Mouse (Mus musculus): Measurements from ENCODE around the gene Pyroxd1. TPM values are rescaled to one million over a fixed set of nuclear protein-coding genes. Genes with fewer than 3 reads are reported as not detected.
A peak's percentile ranks its signal among the peaks of the same experiment; 100 is the strongest.

The Pyroxd1 gene
- polyA plus RNA-seq (2015; fragmentation: Nextera tagmentation; extraction: Ambion mirVana): 4.9 and 5.9 TPM in 2 replicates

GRCm38 (mm10) chr6:142345440-142346038 lies at the start of gene Pyroxd1:
Gene Pyroxd1, plus strand, starts transcription at chr6:142345654.
- Histone ChIP-seq H3K27ac (replicated peaks) (peak within 1 kb of the TSS; percentile 82), H3K4me1 (replicated peaks) (peaks cover 21% of the 10 kb centered on the region), H3K4me2 (peak within 1 kb of the TSS; percentile 76), H3K36me3 (replicated peaks) (peaks cover 9% of the 10 kb centered on the region; the same call in 1 of the 2 replicates), H3K27me3 (no peaks in the 10 kb centered on the region), H3K9ac (peak within 1 kb of the TSS; percentile 52), H3K9me3 (replicated peaks) (no peaks in the 10 kb centered on the region), H3K4me3 (replicated peaks) (peak within 1 kb of the TSS; percentile 76)
- under 1% methylated on average over 48 of the region's 48 CpGs for WGBS (ENCODE audit: insufficient replicate concordance)
- peak; percentile 93 for ATAC-seq (ENCODE audit: insufficient read depth)

- H3K27ac ChIP-seq (replicated peaks): no peak within 1 kb of the TSS
- H3K27me3 ChIP-seq: no peaks in the 10 kb centered on the region
- H3K9ac ChIP-seq: no peak within 1 kb of the TSS
- no peaks in the 10 kb centered on the region for H3K36me3 ChIP-seq (replicated peaks)
- no peaks in the 10 kb centered on the region for H3K4me1 ChIP-seq (replicated peaks)
- ATAC-seq (ENCODE audit: insufficient read depth): no peak
- no peak within 1 kb of the TSS for H3K4me3 ChIP-seq (replicated peaks)
- no peaks in the 10 kb centered on the region for H3K9me3 ChIP-seq (replicated peaks)
- H3K4me2 ChIP-seq: no peak within 1 kb of the TSS
- 50% methylated on average over 4 of the region's 4 CpGs for WGBS (ENCODE audit: insufficient replicate concordance)
Observed at GRCm38 (mm10) chr6:142298098-142298497, 47.4 kb upstream of the Pyroxd1 start, which contains the start of gene Iapp. Gene Iapp, plus strand, starts transcription at chr6:142298423.

- peaks cover 3% of the 10 kb centered on the region; the same call in 1 of the 2 replicates for H3K9me3 ChIP-seq (replicated peaks)
- no peak for ATAC-seq (ENCODE audit: insufficient read depth)
Observed at GRCm38 (mm10) chr6:142305076-142305475, 40.4 kb upstream of the Pyroxd1 start.

DNA sequence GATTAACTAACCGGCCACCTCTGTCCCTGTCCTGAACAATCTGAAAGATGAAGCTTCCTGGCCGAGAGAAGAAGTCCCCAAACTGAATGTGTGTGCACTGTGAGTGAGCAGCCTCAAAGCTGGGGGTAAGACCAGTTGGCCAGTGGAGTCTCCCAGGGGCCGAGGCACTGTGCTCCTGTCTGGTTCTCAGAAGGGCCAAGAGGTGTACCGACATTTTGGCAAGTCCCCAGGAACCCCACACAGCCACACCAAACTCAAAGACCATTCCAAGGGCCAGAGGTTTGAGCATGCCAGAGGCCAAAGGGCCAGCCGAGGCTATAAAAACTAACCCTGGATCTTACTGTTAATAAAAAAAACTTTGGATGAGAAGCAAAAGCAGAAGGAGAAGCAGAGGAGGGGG lies 31.2 kb upstream of the Pyroxd1 start:
- Histone ChIP-seq H3K36me3 (replicated peaks) (no peaks in the 10 kb centered on the region), H3K9me3 (replicated peaks) (peaks cover 3% of the 10 kb centered on the region; the same call in 1 of the 2 replicates), H3K4me2 (no peak overlapping the region), H3K27ac (replicated peaks) (no peak overlapping the region), H3K4me3 (replicated peaks) (no peak overlapping the region), H3K27me3 (no peaks in the 10 kb centered on the region), H3K4me1 (replicated peaks) (no peaks in the 10 kb centered on the region), H3K9ac (no peak overlapping the region)
- ATAC-seq (ENCODE audit: insufficient read depth): no peak
- 47% methylated on average over 5 of the region's 5 CpGs for WGBS (ENCODE audit: insufficient replicate concordance)

More at GRCm38 (mm10) chr6:142305076-142305475, 40.4 kb upstream of the Pyroxd1 start:
- Histone ChIP-seq H3K36me3 (replicated peaks) (no peaks in the 10 kb centered on the region), H3K4me3 (replicated peaks) (no peak overlapping the region), H3K4me1 (replicated peaks) (no peaks in the 10 kb centered on the region), H3K27ac (replicated peaks) (no peak overlapping the region), H3K9ac (no peak overlapping the region), H3K27me3 (no peaks in the 10 kb centered on the region), H3K4me2 (no peak overlapping the region)

- Histone ChIP-seq H3K27ac (replicated peaks) (no peak overlapping the region), H3K9ac (no peak overlapping the region), H3K4me1 (replicated peaks) (no peaks in the 10 kb centered on the region), H3K4me2 (no peak overlapping the region), H3K4me3 (replicated peaks) (no peak overlapping the region), H3K27me3 (no peaks in the 10 kb centered on the region), H3K9me3 (replicated peaks) (no peaks in the 10 kb centered on the region), H3K36me3 (replicated peaks) (no peaks in the 10 kb centered on the region)
- ATAC-seq (ENCODE audit: insufficient read depth): no peak
Observed at GRCm38 (mm10) chr6:142317106-142317505, 28.3 kb upstream of the Pyroxd1 start.

DNA sequence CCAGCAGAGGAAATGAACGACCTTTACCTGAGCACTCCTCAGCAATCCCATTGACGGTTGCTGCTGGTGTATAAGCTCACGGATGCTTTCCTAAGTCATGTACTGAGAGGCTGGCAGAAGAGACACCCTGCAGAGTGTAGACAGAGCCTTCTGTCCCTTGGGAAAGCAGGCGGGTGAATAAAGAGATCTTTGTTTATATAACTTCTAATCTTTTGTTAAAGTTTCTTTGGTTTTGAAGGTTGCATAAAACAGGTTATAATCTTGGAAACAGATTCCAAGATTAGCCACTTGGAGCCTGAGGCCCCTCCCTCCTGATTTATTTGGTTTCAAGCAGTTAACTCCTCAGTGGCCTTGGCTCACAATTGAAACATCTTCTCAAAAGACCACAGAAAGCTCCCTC lies 22.6 kb upstream of the Pyroxd1 start, which contains the start of gene Slco1a5:
Gene Slco1a5 (minus strand): TSS at position 101 of the 400 bp plus-strand sequence.
- Histone ChIP-seq H3K4me3 (replicated peaks) (no peak within 1 kb of the TSS), H3K27me3 (no peaks in the 10 kb centered on the region), H3K36me3 (replicated peaks) (no peaks in the 10 kb centered on the region), H3K27ac (replicated peaks) (no peak within 1 kb of the TSS), H3K4me2 (no peak within 1 kb of the TSS), H3K9me3 (replicated peaks) (no peaks in the 10 kb centered on the region), H3K9ac (no peak within 1 kb of the TSS), H3K4me1 (replicated peaks) (no peaks in the 10 kb centered on the region)
- ATAC-seq (ENCODE audit: insufficient read depth): no peak
- WGBS (ENCODE audit: insufficient replicate concordance): 36% methylated on average over 4 of the region's 4 CpGs

DNA sequence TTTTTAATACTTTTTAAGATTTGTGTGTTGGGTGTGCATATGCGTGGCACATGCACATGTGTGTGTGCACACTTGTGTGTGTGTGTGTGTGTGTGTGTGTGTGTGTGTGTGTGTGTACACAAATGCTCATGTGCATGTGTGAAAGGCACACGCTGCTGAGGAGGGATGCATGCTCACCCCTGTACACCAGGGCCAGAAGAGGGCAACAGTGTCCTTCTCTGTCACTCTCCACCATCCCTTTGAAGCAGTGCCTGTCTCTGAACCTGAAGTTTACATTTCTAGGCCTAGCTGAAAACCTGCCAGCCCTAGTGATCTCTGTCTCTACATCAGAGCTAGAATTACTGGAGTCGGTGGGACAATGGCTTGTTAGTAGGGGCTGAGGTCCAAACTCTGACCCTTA lies 18.9 kb upstream of the Pyroxd1 start:
- Histone ChIP-seq H3K4me2 (no peak overlapping the region), H3K4me1 (replicated peaks) (no peaks in the 10 kb centered on the region), H3K27ac (replicated peaks) (no peak overlapping the region), H3K27me3 (no peaks in the 10 kb centered on the region), H3K9me3 (replicated peaks) (no peaks in the 10 kb centered on the region), H3K36me3 (replicated peaks) (no peaks in the 10 kb centered on the region), H3K4me3 (replicated peaks) (no peak overlapping the region), H3K9ac (no peak overlapping the region)
- WGBS (ENCODE audit: insufficient replicate concordance): 53% methylated on average over 3 of the region's 3 CpGs
- ATAC-seq (ENCODE audit: insufficient read depth): no peak

DNA sequence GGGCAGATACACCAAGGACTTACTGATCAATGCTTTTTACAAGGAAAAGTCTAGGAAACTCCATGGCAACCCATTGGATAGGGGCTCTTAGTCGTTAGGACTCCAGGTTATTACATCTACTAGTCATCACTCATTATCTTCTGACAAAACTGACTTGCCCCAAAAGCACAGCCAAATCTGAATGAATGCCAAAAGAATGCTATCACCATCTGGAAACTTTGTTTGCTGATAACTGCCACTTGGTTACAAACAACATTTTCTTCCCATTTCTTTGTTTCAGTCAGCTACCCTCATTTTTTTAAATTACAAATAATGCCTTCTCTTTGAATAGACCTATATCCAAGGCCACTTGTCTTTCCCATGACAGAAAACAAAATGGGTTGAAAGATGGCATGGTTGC lies 16.3 kb upstream of the Pyroxd1 start:
- H3K4me1 ChIP-seq (replicated peaks): no peaks in the 10 kb centered on the region
- H3K27me3 ChIP-seq: no peaks in the 10 kb centered on the region
- H3K4me3 ChIP-seq (replicated peaks): no peak overlapping the region
- no peak for ATAC-seq (ENCODE audit: insufficient read depth)
- H3K36me3 ChIP-seq (replicated peaks): no peaks in the 10 kb centered on the region
- H3K4me2 ChIP-seq: no peak overlapping the region
- 30% methylated on average over 1 of the region's 1 CpGs for WGBS (ENCODE audit: insufficient replicate concordance)
- no peak overlapping the region for H3K9ac ChIP-seq
- no peak overlapping the region for H3K27ac ChIP-seq (replicated peaks)
- no peaks in the 10 kb centered on the region for H3K9me3 ChIP-seq (replicated peaks)

DNA sequence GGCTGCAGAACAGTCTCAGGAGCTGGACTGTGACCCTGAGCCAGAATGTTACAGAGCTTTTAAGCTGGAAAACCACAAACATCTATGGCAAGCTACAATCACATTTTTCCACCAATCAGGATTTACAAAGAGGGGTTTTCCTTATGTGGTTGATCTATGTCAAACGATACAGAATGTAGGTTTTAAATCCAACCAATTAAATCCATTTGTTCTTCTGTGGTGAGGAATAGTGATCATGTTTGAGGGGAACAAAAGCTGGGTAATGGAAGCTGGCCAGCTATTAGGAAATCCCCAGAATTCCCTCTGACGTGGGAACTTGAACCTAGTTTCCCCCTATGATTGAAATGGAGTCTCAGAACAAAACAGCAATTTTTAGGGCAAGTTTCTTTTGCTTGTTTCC lies 6.5 kb upstream of the Pyroxd1 start:
- H3K4me1 ChIP-seq (replicated peaks): no peaks in the 10 kb centered on the region
- H3K36me3 ChIP-seq (replicated peaks): no peaks in the 10 kb centered on the region
- H3K27me3 ChIP-seq: no peaks in the 10 kb centered on the region
- WGBS (ENCODE audit: insufficient replicate concordance): 45% methylated on average over 2 of the region's 2 CpGs
- no peak for ATAC-seq (ENCODE audit: insufficient read depth)
- H3K4me2 ChIP-seq: no peak overlapping the region
- H3K9ac ChIP-seq: no peak overlapping the region
- H3K9me3 ChIP-seq (replicated peaks): no peaks in the 10 kb centered on the region
- no peak overlapping the region for H3K27ac ChIP-seq (replicated peaks)
- H3K4me3 ChIP-seq (replicated peaks): no peak overlapping the region

- Histone ChIP-seq H3K4me3 (replicated peaks) (no peak overlapping the region), H3K27me3 (no peaks in the 10 kb centered on the region), H3K9ac (no peak overlapping the region), H3K4me1 (replicated peaks) (no peaks in the 10 kb centered on the region), H3K9me3 (replicated peaks) (no peaks in the 10 kb centered on the region), H3K27ac (replicated peaks) (no peak overlapping the region), H3K36me3 (replicated peaks) (no peaks in the 10 kb centered on the region), H3K4me2 (no peak overlapping the region)
- no peak for ATAC-seq (ENCODE audit: insufficient read depth)
- 21% methylated on average over 2 of the region's 2 CpGs for WGBS (ENCODE audit: insufficient replicate concordance)
Observed at GRCm38 (mm10) chr6:142339576-142339975, 5.9 kb upstream of the Pyroxd1 start.

GRCm38 (mm10) chr6:142343561-142343960 lies 1.9 kb upstream of the Pyroxd1 start:
- Histone ChIP-seq H3K4me3 (replicated peaks) (no peak overlapping the region), H3K4me1 (replicated peaks) (peaks cover 21% of the 10 kb centered on the region), H3K4me2 (no peak overlapping the region), H3K36me3 (replicated peaks) (no peaks in the 10 kb centered on the region), H3K27ac (replicated peaks) (no peak overlapping the region), H3K27me3 (no peaks in the 10 kb centered on the region), H3K9me3 (replicated peaks) (no peaks in the 10 kb centered on the region), H3K9ac (no peak overlapping the region)
- ATAC-seq (ENCODE audit: insufficient read depth): no peak
- WGBS (ENCODE audit: insufficient replicate concordance): 32% methylated on average over 2 of the region's 2 CpGs

All from liver, embryonic 15.5 days (tissue).